Mouse (Mus musculus): ENCODE results near the gene Dnaja3.
"Not testable (repeated sequence)": the region's sequence is repeated elsewhere in the genome, so short reads cannot be mapped to it uniquely, and the experiment has no call there.

The Dnaja3 gene

GRCm38 (mm10) chr16:4722128-4722914 is 82.5 kb downstream of the Dnaja3 start:
- no peak for DNase-seq (ENCODE audit: low spot score in 2 of 2)

GRCm38 (mm10) chr16:4722915-4723209 is 83.1 kb downstream of the Dnaja3 start:
- DNase-seq (ENCODE audit: low spot score in 2 of 2) = no peak

- DNase-seq (ENCODE audit: low spot score in 2 of 2) = no peak
Measured at GRCm38 (mm10) chr16:4725266-4725665, 85.5 kb downstream of the Dnaja3 start.

- peak; percentile 93 to 97 for DNase-seq (ENCODE audit: low spot score in 2 of 2)
Measured at GRCm38 (mm10) chr16:4725780-4726527, 86.2 kb downstream of the Dnaja3 start, which contains the start of gene Hmox2. TSS of gene Hmox2 (plus strand) at chr16:4726361.

- peak; percentile 27 to 35 for DNase-seq (ENCODE audit: low spot score in 2 of 2)
Measured at GRCm38 (mm10) chr16:4726528-4727128, 86.8 kb downstream of the Dnaja3 start.

- no peak for DNase-seq (ENCODE audit: low spot score in 2 of 2)
Measured at GRCm38 (mm10) chr16:4727526-4727925, 87.7 kb downstream of the Dnaja3 start.

GRCm38 (mm10) chr16:4727963-4728362 is 88.2 kb downstream of the Dnaja3 start:
- DNase-seq (ENCODE audit: low spot score in 2 of 2) = no peak

- DNase-seq (ENCODE audit: low spot score in 2 of 2) = no peak
Measured at GRCm38 (mm10) chr16:4730776-4731358, 91.1 kb downstream of the Dnaja3 start.

GRCm38 (mm10) chr16:4736262-4736661 is 96.5 kb downstream of the Dnaja3 start:
- no peak for DNase-seq (ENCODE audit: low spot score in 2 of 2)

- DNase-seq (ENCODE audit: low spot score in 2 of 2) = no peak
Measured at GRCm38 (mm10) chr16:4739994-4740393, 100.2 kb downstream of the Dnaja3 start.

- no peak for DNase-seq (ENCODE audit: low spot score in 2 of 2)
Measured at GRCm38 (mm10) chr16:4742186-4742585, 102.4 kb downstream of the Dnaja3 start.

GRCm38 (mm10) chr16:4752155-4752554 is 112.4 kb downstream of the Dnaja3 start:
- no peak for DNase-seq (ENCODE audit: low spot score in 2 of 2)

- DNase-seq (ENCODE audit: low spot score in 2 of 2) = no peak
Measured at GRCm38 (mm10) chr16:4754045-4754444, 114.3 kb downstream of the Dnaja3 start.

- DNase-seq (ENCODE audit: low spot score in 2 of 2) = not testable (repeated sequence)
Measured at GRCm38 (mm10) chr16:4756660-4757335, 117.0 kb downstream of the Dnaja3 start.

All from spleen, postnatal 14 days (tissue).